Mouse (Mus musculus): Measurements from ENCODE around the gene Iscu.

- TF ChIP-seq POLR2A (IDR thresholded peaks at IDR 0.05; ENCODE audit: insufficient read depth, low read depth, low read length) = no peak
- TF ChIP-seq CTCF (IDR thresholded peaks at IDR 0.05; ENCODE audit: insufficient read depth, low read depth, low read length) = no peak
These were observed 8.7 kb downstream of the Iscu start for GRCm38 (mm10) chr5:113781254-113781653.
